Mouse (Mus musculus) liver, adult 2 months (tissue): ENCODE measurements around the gene Cst12.

Source experiments
- CTCF ChIP-seq: fragments of 200-500 bp; IDR thresholded peaks from 2 replicates; pipeline ENCODE4 v1.5.1; 2011; ENCODE audit warnings: low read depth, low read length, control low read depth
- POLR2A ChIP-seq: fragments of 200-500 bp; IDR thresholded peaks from 2 replicates; pipeline ENCODE4 v1.6.1; 2011; ENCODE audit warnings: low read length, control low read depth; ENCODE audit not compliant: insufficient read depth; ENCODE audit errors: extremely low read depth

GRCm38 (mm10) chr2:148763648-148764388 lies 25.3 kb upstream of the Cst12 start:
- TF ChIP-seq CTCF: no peak
- TF ChIP-seq POLR2A: no peak
